Mouse (Mus musculus): Measurements from ENCODE around the gene Ank3. TPM values are rescaled to one million over a fixed set of nuclear protein-coding genes. Genes with fewer than 3 reads are reported as not detected.

Ank3 gene
- total RNA-seq, 2 experiments from 2014 or later: 78.0 to 88.7 TPM

- peak; percentile 40 for DNase-seq (ENCODE audit: low spot score)
These were observed 563.7 kb downstream of the Ank3 start for GRCm38 (mm10) chr10:69962226-69962625.

GRCm38 (mm10) chr10:69962976-69963375 is 564.4 kb downstream of the Ank3 start:
- no peak for DNase-seq (ENCODE audit: low spot score)

- DNase-seq (ENCODE audit: low spot score): peak; percentile 64
These were observed 566.0 kb downstream of the Ank3 start for GRCm38 (mm10) chr10:69964611-69965010.

- no peak for DNase-seq (ENCODE audit: low spot score)
These were observed 566.5 kb downstream of the Ank3 start for GRCm38 (mm10) chr10:69965085-69965484.

- no peak for DNase-seq (ENCODE audit: low spot score)
These were observed 569.4 kb downstream of the Ank3 start for GRCm38 (mm10) chr10:69967994-69968393.

- DNase-seq (ENCODE audit: low spot score): no peak
These were observed 581.1 kb downstream of the Ank3 start for GRCm38 (mm10) chr10:69979636-69980035.

- DNase-seq (ENCODE audit: low spot score): no peak
These were observed 583.0 kb downstream of the Ank3 start for GRCm38 (mm10) chr10:69981386-69982097.

GRCm38 (mm10) chr10:69982701-69983100 is 584.1 kb downstream of the Ank3 start:
- DNase-seq (ENCODE audit: low spot score): no peak

GRCm38 (mm10) chr10:69987496-69987895 is 588.9 kb downstream of the Ank3 start:
- no peak for DNase-seq (ENCODE audit: low spot score)

- no peak for DNase-seq (ENCODE audit: low spot score)
These were observed 598.5 kb downstream of the Ank3 start for GRCm38 (mm10) chr10:69997082-69997481.

GRCm38 (mm10) chr10:70004058-70004457 is 605.5 kb downstream of the Ank3 start:
- no peak for DNase-seq (ENCODE audit: low spot score)

- DNase-seq (ENCODE audit: low spot score): no peak
These were observed 606.3 kb downstream of the Ank3 start for GRCm38 (mm10) chr10:70004831-70005230.

- DNase-seq (ENCODE audit: low spot score): no peak
These were observed 607.8 kb downstream of the Ank3 start for GRCm38 (mm10) chr10:70006380-70006779.

GRCm38 (mm10) chr10:70011738-70012137 is 613.2 kb downstream of the Ank3 start:
- no peak for DNase-seq (ENCODE audit: low spot score)

- DNase-seq (ENCODE audit: low spot score): no peak
These were observed 615.4 kb downstream of the Ank3 start for GRCm38 (mm10) chr10:70013931-70014330.

GRCm38 (mm10) chr10:70015201-70015600 is 616.6 kb downstream of the Ank3 start:
- no peak for DNase-seq (ENCODE audit: low spot score)

GRCm38 (mm10) chr10:70018691-70019090 is 620.1 kb downstream of the Ank3 start:
- DNase-seq (ENCODE audit: low spot score): no peak

- peak; percentile 84 for DNase-seq (ENCODE audit: low spot score)
These were observed 623.1 kb downstream of the Ank3 start for GRCm38 (mm10) chr10:70021667-70022066.

GRCm38 (mm10) chr10:70022596-70022995 is 624.0 kb downstream of the Ank3 start:
- peak; percentile 59 for DNase-seq (ENCODE audit: low spot score)

- no peak for DNase-seq (ENCODE audit: low spot score)
These were observed 625.3 kb downstream of the Ank3 start for GRCm38 (mm10) chr10:70023861-70024260.

- DNase-seq (ENCODE audit: low spot score): peak; percentile 11
These were observed 633.4 kb downstream of the Ank3 start for GRCm38 (mm10) chr10:70031942-70032341.

- DNase-seq (ENCODE audit: low spot score): no peak
These were observed 634.4 kb downstream of the Ank3 start for GRCm38 (mm10) chr10:70032982-70033381.

- DNase-seq (ENCODE audit: low spot score): no peak
These were observed 635.3 kb downstream of the Ank3 start for GRCm38 (mm10) chr10:70033856-70034255.

GRCm38 (mm10) chr10:70039871-70040291 is 641.3 kb downstream of the Ank3 start:
- peak; percentile 72 for DNase-seq (ENCODE audit: low spot score)

Data from gastrocnemius, adult 18-20 months (tissue).